Mouse (Mus musculus) heart, adult 2 months (tissue): ENCODE measurements at regions not wholly inside any gene's neighbourhood (a gene's known extent, or its start where the extent isn't known, plus 50 kb on each side); places are given as distances from the start of the nearest gene placed in this dataset.

Source experiments
- DNase-seq, 2 experiments: peaks; one replicate each; pipeline ENCODE4 v3.0.0; 2021
- H3K27ac ChIP-seq: fragments of 200-600 bp; 2 replicates; pipeline ENCODE4 v1.8.1; 2022
- H3K27me3 ChIP-seq: fragments of 200-500 bp; 2 replicates; pipeline ENCODE4 v1.6.1; 2012; ENCODE audit warnings: mild to moderate bottlenecking, low read length, inconsistent platforms, mixed read lengths; ENCODE audit not compliant: control insufficient read depth, insufficient read depth
- H3K36me3 ChIP-seq: fragments of 200-500 bp; 2 replicates; pipeline ENCODE4 v1.6.1; 2012; ENCODE audit warnings: low read length, inconsistent platforms; ENCODE audit not compliant: control insufficient read depth, insufficient read depth
- H3K4me1 ChIP-seq: fragments of 200-500 bp; 2 replicates; pipeline ENCODE4 v1.6.1; 2011; ENCODE audit warnings: low read length; ENCODE audit not compliant: control insufficient read depth, insufficient read depth
- H3K4me3 ChIP-seq: fragments of 200-600 bp; 2 replicates; pipeline ENCODE4 v1.8.1; 2022
- H3K79me2 ChIP-seq: fragments of 200-500 bp; replicated peaks from 2 replicates; pipeline ENCODE4 v1.6.1; 2012; ENCODE audit warnings: mild to moderate bottlenecking, inconsistent platforms, low read length, moderate library complexity, mixed read lengths; ENCODE audit not compliant: control insufficient read depth, insufficient read depth
- H3K9ac ChIP-seq: fragments of 200-500 bp; 2 replicates; pipeline ENCODE4 v1.6.1; 2012; ENCODE audit warnings: low read depth, mild to moderate bottlenecking, control low read depth, inconsistent platforms, low read length, mixed read lengths
- CTCF ChIP-seq: fragments of 200-600 bp; IDR thresholded peaks from 2 replicates; pipeline ENCODE4 v1.8.1; 2022; ENCODE audit warnings: antibody characterized with exemption, mild to moderate bottlenecking, moderate library complexity
- EP300 ChIP-seq: fragments of 200-500 bp; IDR thresholded peaks from 2 replicates; pipeline ENCODE4 v1.6.1; 2011; ENCODE audit warnings: low read depth, low read length, control low read depth; ENCODE audit not compliant: insufficient read depth
- POLR2A ChIP-seq: fragments of 200-500 bp; IDR thresholded peaks from 2 replicates; pipeline ENCODE4 v1.6.1; 2011; ENCODE audit warnings: mild to moderate bottlenecking, low read depth, low read length, control low read depth; ENCODE audit not compliant: insufficient read depth
- WGBS: fragments of 180-500 bp; shearing (Covaris S2); methylation state at CpG from one replicate; pipeline ENCODE4 v1.1.7; 2018; 5-methylcytosine and 5-hydroxymethylcytosine counted together
- intact Hi-C: fragments of 180-260 bp; cut with DNase I; formaldehyde crosslinking; loops from one replicate; pipeline ENCODE4 v1.15.1; 2025

- H3K36me3 ChIP-seq: no peaks in the 10 kb centered on the region
- H3K27me3 ChIP-seq: no peaks in the 10 kb centered on the region
- intact Hi-C loops: no loop called here
- no peaks in the 10 kb centered on the region for H3K79me2 ChIP-seq
- H3K4me1 ChIP-seq: no peaks in the 10 kb centered on the region
- no peak overlapping the region for H3K27ac ChIP-seq
- H3K4me3 ChIP-seq: no peak overlapping the region
- no peak for DNase-seq
- WGBS: 80% methylated on average over 2 of the region's 2 CpGs
- no peak overlapping the region for H3K9ac ChIP-seq
- no peak for TF ChIP-seq POLR2A
- TF ChIP-seq EP300: no peak
- no peak for TF ChIP-seq CTCF
Measured at GRCm38 (mm10) chr5:51811728-51812127, 244.2 kb upstream of the Ppargc1a start.

- TF ChIP-seq CTCF: no peak
- TF ChIP-seq EP300: no peak
- TF ChIP-seq POLR2A: no peak
- no peak overlapping the region for H3K4me3 ChIP-seq
- intact Hi-C loops: no loop called here
- H3K27me3 ChIP-seq: no peaks in the 10 kb centered on the region
- H3K27ac ChIP-seq: no peak overlapping the region
- no peak for DNase-seq
- H3K36me3 ChIP-seq: no peaks in the 10 kb centered on the region
- H3K4me1 ChIP-seq: no peaks in the 10 kb centered on the region
- H3K9ac ChIP-seq: no peak overlapping the region
- 58% methylated on average over 8 of the region's 8 CpGs for WGBS
- no peaks in the 10 kb centered on the region for H3K79me2 ChIP-seq
Measured at GRCm38 (mm10) chr5:51801486-51801885, 234.0 kb upstream of the Ppargc1a start.

DNA sequence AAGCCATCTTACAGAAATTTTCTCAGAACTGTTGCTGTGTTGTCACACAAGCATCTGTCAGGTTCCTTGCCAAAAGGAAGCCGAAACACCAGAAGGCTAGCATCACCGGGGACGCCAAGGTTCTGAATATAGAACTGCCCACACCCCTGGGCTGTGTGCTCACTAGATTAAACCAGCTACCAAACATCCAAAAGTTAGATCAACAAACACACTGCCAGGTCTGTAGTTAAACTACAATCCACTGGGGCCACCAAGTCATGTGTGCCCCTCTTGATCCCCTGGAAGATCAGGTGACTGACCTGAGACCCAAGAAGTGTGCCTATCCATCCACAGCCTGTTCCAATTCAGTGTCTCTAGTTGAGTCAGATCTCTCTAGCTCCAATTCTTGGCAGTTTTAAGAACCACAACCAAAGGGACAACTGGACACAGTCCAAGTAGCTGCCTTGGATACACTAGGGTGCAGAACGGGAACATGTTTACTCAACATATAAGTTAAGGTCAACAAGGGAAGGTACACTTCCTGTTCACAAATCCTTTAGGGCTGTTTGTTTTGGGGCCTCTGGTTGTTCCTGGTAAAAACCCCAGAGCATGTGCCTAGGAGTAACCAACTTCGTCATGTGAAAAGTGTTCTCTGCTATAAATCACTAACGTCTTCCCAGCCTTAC lies 232.0 kb upstream of the Ppargc1a start:
- DNase-seq: no peak
- no peaks in the 10 kb centered on the region for H3K79me2 ChIP-seq
- 56% methylated on average over 6 of the region's 6 CpGs for WGBS

GRCm38 (mm10) chr5:51794097-51794496 lies 226.6 kb upstream of the Ppargc1a start:
- no peaks in the 10 kb centered on the region for H3K36me3 ChIP-seq
- no peak for TF ChIP-seq EP300
- TF ChIP-seq POLR2A: no peak
- no peak for TF ChIP-seq CTCF
- no peak overlapping the region for H3K27ac ChIP-seq
- H3K4me3 ChIP-seq: no peak overlapping the region
- H3K4me1 ChIP-seq: no peaks in the 10 kb centered on the region
- 57% methylated on average over 6 of the region's 6 CpGs for WGBS
- no peaks in the 10 kb centered on the region for H3K79me2 ChIP-seq
- intact Hi-C loops: no loop called here
- H3K9ac ChIP-seq: no peak overlapping the region
- no peaks in the 10 kb centered on the region for H3K27me3 ChIP-seq
- no peak for DNase-seq

More for the DNA sequence above, 232.0 kb upstream of the Ppargc1a start:
- H3K36me3 ChIP-seq: no peaks in the 10 kb centered on the region
- intact Hi-C loops: no loop called here
- H3K27me3 ChIP-seq: no peaks in the 10 kb centered on the region
- no peaks in the 10 kb centered on the region for H3K4me1 ChIP-seq
- no peak overlapping the region for H3K4me3 ChIP-seq
- H3K9ac ChIP-seq: no peak overlapping the region
- TF ChIP-seq CTCF (no peak), POLR2A (no peak), EP300 (no peak)
- no peak overlapping the region for H3K27ac ChIP-seq

- intact Hi-C loops: no loop called here
- H3K27ac ChIP-seq: no peak overlapping the region
- 75% methylated on average over 2 of the region's 2 CpGs for WGBS
- TF ChIP-seq CTCF: no peak
- no peaks in the 10 kb centered on the region for H3K79me2 ChIP-seq
- no peaks in the 10 kb centered on the region for H3K4me1 ChIP-seq
- no peak for DNase-seq
- no peaks in the 10 kb centered on the region for H3K27me3 ChIP-seq
- no peaks in the 10 kb centered on the region for H3K36me3 ChIP-seq
- no peak overlapping the region for H3K4me3 ChIP-seq
- H3K9ac ChIP-seq: no peak overlapping the region
Measured at GRCm38 (mm10) chr5:51792950-51793349, 225.4 kb upstream of the Ppargc1a start.

DNA sequence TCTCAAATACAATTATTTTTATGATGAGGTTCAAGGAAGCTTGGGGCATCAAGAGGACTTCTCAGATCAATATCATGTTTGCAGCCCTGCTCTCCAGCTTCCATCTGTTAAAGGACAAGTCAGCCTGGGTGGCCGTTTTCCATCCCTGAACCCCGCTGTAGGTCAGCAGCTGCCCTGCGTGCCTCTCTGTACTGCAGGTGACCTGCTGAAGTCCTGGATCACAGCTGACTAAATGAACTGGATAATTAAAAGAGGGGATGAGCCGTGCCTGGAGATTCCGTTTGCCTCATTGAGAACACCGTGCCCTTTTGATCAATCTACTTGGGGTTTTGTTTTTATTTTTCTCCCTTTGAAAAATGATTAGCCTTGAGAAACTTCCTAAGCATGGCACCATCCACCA lies 221.2 kb upstream of the Ppargc1a start:
- Histone ChIP-seq H3K4me1 (no peaks in the 10 kb centered on the region), H3K9ac (no peak overlapping the region), H3K36me3 (no peaks in the 10 kb centered on the region), H3K27ac (no peak overlapping the region), H3K4me3 (no peak overlapping the region), H3K27me3 (no peaks in the 10 kb centered on the region), H3K79me2 (no peaks in the 10 kb centered on the region)
- DNase-seq: no peak
- 91% methylated on average over 6 of the region's 6 CpGs for WGBS
- intact Hi-C loops: no loop called here
- TF ChIP-seq POLR2A (no peak), EP300 (no peak), CTCF (no peak)
